Mouse (Mus musculus) kidney, adult 8-10 months (tissue): ENCODE data around the gene Tmem72.
A peak's percentile ranks its signal among the peaks of the same experiment; 100 is the strongest.

ENCODE experiments used
- DNase-seq, 2 experiments: peaks; one replicate each; pipeline ENCODE4 v3.0.0; 2022

Gene Tmem72

GRCm38 (mm10) chr6:116716666-116717065 is at the start of gene Tmem72:
Gene Tmem72 (minus strand): TSS chr6:116716913.
- DNase-seq: peak; percentile 73 to 89

- no peak for DNase-seq
Observed at GRCm38 (mm10) chr6:116764524-116764923, 47.8 kb upstream of the Tmem72 start.

GRCm38 (mm10) chr6:116762333-116762732 is 45.6 kb upstream of the Tmem72 start:
- DNase-seq: no peak

GRCm38 (mm10) chr6:116760181-116760580 is 43.5 kb upstream of the Tmem72 start:
- DNase-seq: peak; percentile 69 to 75

- no peak for DNase-seq
Observed at GRCm38 (mm10) chr6:116756364-116756763, 39.7 kb upstream of the Tmem72 start.

- no peak for DNase-seq
Observed at GRCm38 (mm10) chr6:116738046-116738445, 21.3 kb upstream of the Tmem72 start.

GRCm38 (mm10) chr6:116735361-116735760 is 18.6 kb upstream of the Tmem72 start:
- no peak for DNase-seq

GRCm38 (mm10) chr6:116733577-116733976 is 16.9 kb upstream of the Tmem72 start:
- DNase-seq: no peak

GRCm38 (mm10) chr6:116724489-116725160 is 7.9 kb upstream of the Tmem72 start:
- DNase-seq: no peak

GRCm38 (mm10) chr6:116718920-116719319 is 2.2 kb upstream of the Tmem72 start:
- no peak for DNase-seq

- DNase-seq: no peak
Observed at GRCm38 (mm10) chr6:116718361-116718760, 1.6 kb upstream of the Tmem72 start.

GRCm38 (mm10) chr6:116717851-116718250 is 1.1 kb upstream of the Tmem72 start:
- DNase-seq: no peak

GRCm38 (mm10) chr6:116715166-116715565 is 1.5 kb downstream of the Tmem72 start:
- DNase-seq: peak; percentile 19 to 36

GRCm38 (mm10) chr6:116714576-116714975 is 2.1 kb downstream of the Tmem72 start:
- DNase-seq: no peak

- DNase-seq: no peak
Observed at GRCm38 (mm10) chr6:116713966-116714365, 2.7 kb downstream of the Tmem72 start.

- DNase-seq: peak in 1 of 2 experiments; percentile 45
Observed at GRCm38 (mm10) chr6:116712503-116712902, 4.2 kb downstream of the Tmem72 start.

- no peak for DNase-seq
Observed at GRCm38 (mm10) chr6:116712062-116712461, 4.7 kb downstream of the Tmem72 start.

- DNase-seq: no peak
Observed at GRCm38 (mm10) chr6:116704320-116704719, 12.4 kb downstream of the Tmem72 start.

- no peak for DNase-seq
Observed at GRCm38 (mm10) chr6:116700821-116701220, 15.9 kb downstream of the Tmem72 start.

GRCm38 (mm10) chr6:116697896-116698425 is 18.8 kb downstream of the Tmem72 start:
- DNase-seq: peak; percentile 65 to 71

- DNase-seq: no peak
Observed at GRCm38 (mm10) chr6:116697413-116697812, 19.3 kb downstream of the Tmem72 start.

GRCm38 (mm10) chr6:116694346-116694745 is 22.4 kb downstream of the Tmem72 start:
- no peak for DNase-seq

GRCm38 (mm10) chr6:116693639-116694038 is 23.1 kb downstream of the Tmem72 start:
- DNase-seq: no peak

- no peak for DNase-seq
Observed at GRCm38 (mm10) chr6:116682317-116682716, 34.4 kb downstream of the Tmem72 start.
